Mouse (Mus musculus) kidney, postnatal 0 days (tissue): Measurements from ENCODE around the gene Clmn. TPM values are rescaled to one million over a fixed set of nuclear protein-coding genes. Genes with fewer than 3 reads are reported as not detected.

ENCODE experiments used
- ATAC-seq: fragments of 200-750 bp; cut with Nextera tagmentation; replicated peaks from 2 replicates; pipeline ENCODE4 v1.8.0; 2017; ENCODE audit warnings: low read depth, moderate number of reproducible peaks, moderate TSS enrichment, moderate library complexity; ENCODE audit not compliant: low FRiP score
- DNase-seq: peaks from one replicate; pipeline ENCODE4 v3.0.0-alpha.2; 2016; ENCODE audit warnings: low spot score
- H3K27ac ChIP-seq: fragments of 300-500 bp; sonication (generic); 2 replicates; pipeline ENCODE4 v1.5.1; 2014; ENCODE audit warnings: mild to moderate bottlenecking
- H3K27me3 ChIP-seq: fragments of 300-500 bp; sonication (generic); 2 replicates; pipeline ENCODE4 v1.6.1; 2014; ENCODE audit warnings: low read length, mixed read lengths; ENCODE audit not compliant: insufficient read depth
- H3K36me3 ChIP-seq: fragments of 300-500 bp; sonication (generic); 2 replicates; pipeline ENCODE4 v1.6.1; 2014; ENCODE audit warnings: low read length, mixed read lengths; ENCODE audit not compliant: insufficient read depth
- H3K4me1 ChIP-seq: fragments of 300-500 bp; sonication (generic); replicated peaks from 2 replicates; pipeline ENCODE4 v1.6.1; 2014; ENCODE audit warnings: antibody characterized with exemption, low read length, mixed read lengths; ENCODE audit not compliant: insufficient read depth
- H3K4me2 ChIP-seq: fragments of 300-500 bp; sonication (generic); 2 replicates; pipeline ENCODE4 v1.6.1; 2014; ENCODE audit warnings: mild to moderate bottlenecking, low read length, moderate library complexity, mixed read lengths
- H3K4me3 ChIP-seq: fragments of 300-500 bp; sonication (generic); replicated peaks from 2 replicates; pipeline ENCODE4 v1.5.1; 2014; ENCODE audit warnings: low read depth, low read length
- H3K9ac ChIP-seq: fragments of 300-500 bp; sonication (generic); 2 replicates; pipeline ENCODE4 v1.6.1; 2014; ENCODE audit warnings: low read depth, low read length
- H3K9me3 ChIP-seq: fragments of 300-500 bp; sonication (generic); replicated peaks from 2 replicates; pipeline ENCODE4 v1.6.1; 2016; ENCODE audit warnings: low read length, inconsistent platforms, mixed read lengths
- CTCF ChIP-seq: IDR thresholded peaks from 2 replicates; pipeline ENCODE4 v1.5.1; 2016; ENCODE audit warnings: antibody characterized with exemption, low read depth, mild to moderate bottlenecking, moderate library complexity
- WGBS: fragments of 180-500 bp; shearing (Covaris S2); extraction: QIAGEN DNeasy Blood & Tissue Kit; methylation state at CpG from one replicate; pipeline ENCODE4 v1.1.7; 2014; 5-methylcytosine and 5-hydroxymethylcytosine counted together
- polyA plus RNA-seq: library from polyadenylated mRNA; unstranded; fragments of >200 nt; fragmentation: Nextera tagmentation; extraction: Ambion mirVana; gene quantifications from 2 replicates; pipeline ENCODE4 v1.2.1, GENCODE M21; 2015

Gene Clmn
- polyA plus RNA-seq, 1 experiment from 2014 or later, result 6.0 TPM

- no peak overlapping the region for H3K27ac ChIP-seq
- no peak for TF ChIP-seq CTCF
- H3K36me3 ChIP-seq, result 0 out of 2 replicates have a peak, but pooled peaks cover 3% of the 10 kb centered on the region
- peaks cover 7% of the 10 kb centered on the region; the same call in 1 of the 2 replicates for H3K4me1 ChIP-seq
- 28% methylated on average over 7 of the region's 7 CpGs for WGBS
- ATAC-seq (no peak), DNase-seq (peak; percentile 69)
- no peak overlapping the region for H3K4me3 ChIP-seq
- no peak overlapping the region for H3K4me2 ChIP-seq
- H3K27me3 ChIP-seq, result no peaks in the 10 kb centered on the region
- H3K9me3 ChIP-seq, result no peaks in the 10 kb centered on the region
- H3K9ac ChIP-seq, result no peak overlapping the region
Observed at GRCm38 (mm10) chr12:104855548-104855947, 9.3 kb downstream of the Clmn start.

- no peaks in the 10 kb centered on the region for H3K27me3 ChIP-seq
- 0 out of 2 replicates have a peak, but pooled peaks cover 3% of the 10 kb centered on the region for H3K36me3 ChIP-seq
- TF ChIP-seq CTCF, result no peak
- no peak for ATAC-seq
- no peaks in the 10 kb centered on the region for H3K9me3 ChIP-seq
- H3K9ac ChIP-seq, result no peak overlapping the region
- no peak for DNase-seq
- H3K4me3 ChIP-seq, result no peak overlapping the region
- no peak overlapping the region for H3K4me2 ChIP-seq
- 90% methylated on average over 2 of the region's 2 CpGs for WGBS
- H3K27ac ChIP-seq, result no peak overlapping the region
- H3K4me1 ChIP-seq, result peaks cover 7% of the 10 kb centered on the region; the same call in 1 of the 2 replicates
Observed at GRCm38 (mm10) chr12:104854826-104855225, 10.1 kb downstream of the Clmn start.

GRCm38 (mm10) chr12:104853374-104853773 is 11.5 kb downstream of the Clmn start:
- TF ChIP-seq CTCF, result no peak
- Histone ChIP-seq H3K4me1 (peaks cover 7% of the 10 kb centered on the region; the same call in 1 of the 2 replicates), H3K9ac (no peak overlapping the region), H3K9me3 (no peaks in the 10 kb centered on the region), H3K36me3 (0 out of 2 replicates have a peak, but pooled peaks cover 3% of the 10 kb centered on the region), H3K4me3 (no peak overlapping the region), H3K27me3 (no peaks in the 10 kb centered on the region), H3K27ac (no peak overlapping the region), H3K4me2 (no peak overlapping the region)
- DNase-seq (no peak), ATAC-seq (no peak)
- 87% methylated on average over 7 of the region's 7 CpGs for WGBS

GRCm38 (mm10) chr12:104851711-104852508 is 13.0 kb downstream of the Clmn start:
- no peaks in the 10 kb centered on the region for H3K9me3 ChIP-seq
- peak; percentile 94 for DNase-seq
- ATAC-seq, result peak; percentile 88
- peak overlapping the region; percentile 42 for H3K27ac ChIP-seq
- whole genome bisulfite sequencing, result 16% methylated on average over 16 of the region's 16 CpGs
- H3K4me3 ChIP-seq, result no peak overlapping the region
- no peaks in the 10 kb centered on the region for H3K27me3 ChIP-seq
- 0 out of 2 replicates have a peak, but pooled peaks cover 3% of the 10 kb centered on the region for H3K36me3 ChIP-seq
- no peak for TF ChIP-seq CTCF
- no peak overlapping the region for H3K9ac ChIP-seq
- peaks cover 7% of the 10 kb centered on the region; the same call in 1 of the 2 replicates for H3K4me1 ChIP-seq
- H3K4me2 ChIP-seq, result peak overlapping the region; percentile 40

GRCm38 (mm10) chr12:104850119-104850518 is 14.8 kb downstream of the Clmn start:
- DNase-seq, result no peak
- Histone ChIP-seq H3K36me3 (no peaks in the 10 kb centered on the region), H3K4me3 (no peak overlapping the region), H3K4me1 (peaks cover 15% of the 10 kb centered on the region), H3K9ac (no peak overlapping the region), H3K4me2 (no peak overlapping the region), H3K27ac (no peak overlapping the region), H3K27me3 (no peaks in the 10 kb centered on the region), H3K9me3 (no peaks in the 10 kb centered on the region)
- 89% methylated on average over 7 of the region's 7 CpGs for WGBS
- no peak for TF ChIP-seq CTCF
- ATAC-seq, result no peak

- H3K27ac ChIP-seq, result no peak overlapping the region
- H3K36me3 ChIP-seq, result no peaks in the 10 kb centered on the region
- no peaks in the 10 kb centered on the region for H3K9me3 ChIP-seq
- WGBS, result 92% methylated on average over 9 of the region's 9 CpGs
- no peak for DNase-seq
- no peak overlapping the region for H3K9ac ChIP-seq
- ATAC-seq, result no peak
- peaks cover 18% of the 10 kb centered on the region for H3K4me1 ChIP-seq
- no peaks in the 10 kb centered on the region for H3K27me3 ChIP-seq
- no peak overlapping the region for H3K4me2 ChIP-seq
- no peak overlapping the region for H3K4me3 ChIP-seq
- TF ChIP-seq CTCF, result no peak
Observed at GRCm38 (mm10) chr12:104848667-104849066, 16.2 kb downstream of the Clmn start.
